Mouse (Mus musculus) layer of hippocampus, adult 2 months (tissue): ENCODE results near the gene H1f0. TPM values are rescaled to one million over a fixed set of nuclear protein-coding genes. Genes with fewer than 3 reads are reported as not detected.

Experiments used
- DNase-seq, 2 experiments: peaks; one replicate each; pipeline ENCODE4 v3.0.0; 2022; ENCODE audit warnings: low spot score in 2 of 2
- H3K27ac ChIP-seq: fragments of 200-600 bp; 2 replicates; pipeline ENCODE4 v1.8.1; 2022
- H3K4me3 ChIP-seq: fragments of 200-600 bp; 2 replicates; pipeline ENCODE4 v1.8.1; 2022; ENCODE audit warnings: mild to moderate bottlenecking
- CTCF ChIP-seq: fragments of 200-600 bp; conservative IDR thresholded peaks from 2 replicates; pipeline ENCODE4 v1.8.1; 2022; ENCODE audit warnings: antibody characterized with exemption, mild to moderate bottlenecking, moderate library complexity
- microRNA-seq, 2 experiments: library from miRNA; unstranded; fragments of <30 nt; microRNA quantifications; one replicate each; pipeline ENCODE4 v1.2.0; 2021
- total RNA-seq, 2 experiments: library from RNA; stranded (reverse); gene quantifications; 2 replicates each; pipeline ENCODE4 v1.2.3; 2021

Gene H1f0
- total RNA-seq, 2 experiments from 2014 or later, result 86.3 to 89.0 TPM

- Histone ChIP-seq H3K4me3 (no peak overlapping the region), H3K27ac (no peak overlapping the region)
- peak; percentile 36 to 44 for DNase-seq
- peak; percentile 93 for TF ChIP-seq CTCF
These were observed 43.1 kb downstream of the H1f0 start for GRCm38 (mm10) chr15:79071117-79072039.

- Histone ChIP-seq H3K4me3 (no peak overlapping the region), H3K27ac (no peak overlapping the region)
- DNase-seq, result no peak
- TF ChIP-seq CTCF, result no peak
These were observed 45.5 kb downstream of the H1f0 start for GRCm38 (mm10) chr15:79073752-79074151.

- no peak for TF ChIP-seq CTCF
- H3K4me3 ChIP-seq, result peak overlapping the region; percentile 86
- H3K27ac ChIP-seq, result peak overlapping the region; percentile 91
- DNase-seq, result no peak
These were observed 46.2 kb downstream of the H1f0 start for GRCm38 (mm10) chr15:79074446-79074845.

- 0 out of 2 replicates have a peak, but pooled peaks have one; percentile 19 for TF ChIP-seq CTCF
- Histone ChIP-seq H3K27ac (peak within 1 kb of the TSS; percentile 91), H3K4me3 (peak within 1 kb of the TSS; percentile 86)
- DNase-seq, result peak; percentile 88 to 90
These were observed 46.8 kb downstream of the H1f0 start, which contains the start of gene Eif3l for GRCm38 (mm10) chr15:79074913-79075532. Gene Eif3l (plus strand): TSS chr15:79075179.

GRCm38 (mm10) chr15:79075658-79076365, 47.6 kb downstream of the H1f0 start:
- TF ChIP-seq CTCF, result no peak
- no peak for DNase-seq
- Histone ChIP-seq H3K4me3 (peak overlapping the region; percentile 86), H3K27ac (peak overlapping the region; percentile 91)

GRCm38 (mm10) chr15:79079567-79079966, 51.3 kb downstream of the H1f0 start:
- DNase-seq, result no peak

More at GRCm38 (mm10) chr15:79079567-79079966, 51.3 kb downstream of the H1f0 start:
- Histone ChIP-seq H3K27ac (no peak overlapping the region), H3K4me3 (no peak overlapping the region)
- TF ChIP-seq CTCF, result no peak

Small RNAs within 50 kb of the gene (microRNA-seq; reads per million reads assigned to microRNA genes)
- 0 to 0.18 reads per million in 2 experiments for gene Mir6956

Other genes starting within 250 kb of the H1f0 start
- 1 to 10 TPM; 5.4 to 5.5 TPM for gene Card10, start 225.4 kb upstream of the H1f0 start, total RNA-seq
- gene Cdc42ep1, start 185.8 kb upstream of the H1f0 start, total RNA-seq, result 10 to 100 TPM; 12.2 to 13.7 TPM
- gene Lgals2, start 172.9 kb upstream of the H1f0 start, total RNA-seq, result not detected
- gene Gga1, start 151.3 kb upstream of the H1f0 start, total RNA-seq, result 10 to 100 TPM; 64.0 to 64.7 TPM
- gene Gm49510, start 128.8 kb upstream of the H1f0 start, total RNA-seq, result under 1 TPM in 1 of 2 experiments, not detected in 1; 0.27 TPM
- 10 to 100 TPM; 27.7 to 41.8 TPM for gene Sh3bp1, start 128.7 kb upstream of the H1f0 start, total RNA-seq
- 100 to 1,000 TPM; 162 to 172 TPM for gene Pdxp, start 114.5 kb upstream of the H1f0 start, total RNA-seq
- gene Lgals1, start 101.7 kb upstream of the H1f0 start, total RNA-seq, result 10 to 100 TPM; 18.9 to 20.2 TPM
- 10 to 100 TPM; 41.4 to 41.8 TPM for gene Nol12, start 93.5 kb upstream of the H1f0 start, total RNA-seq
- gene Triobp, start 80.7 kb upstream of the H1f0 start, total RNA-seq, result 10 to 100 TPM; 10.0 to 13.4 TPM
- gene Galr3, start 13.4 kb downstream of the H1f0 start, total RNA-seq, result under 1 TPM in 1 of 2 experiments, not detected in 1; 0.39 TPM
- gene Ankrd54, start 34.4 kb downstream of the H1f0 start, total RNA-seq, result 10 to 100 TPM; 17.4 to 19.5 TPM
- gene Eif3l, start 46.7 kb downstream of the H1f0 start, total RNA-seq, result 10 to 100 TPM; 68.9 to 69.5 TPM
- gene Micall1, start 80.4 kb downstream of the H1f0 start, total RNA-seq, result 10 to 100 TPM; 31.4 to 35.3 TPM
- gene Polr2f, start 112.6 kb downstream of the H1f0 start, total RNA-seq, result 100 to 1,000 TPM in 1 of 2 experiments, 10 to 100 TPM in 1; 97.9 to 103 TPM
- 10 to 100 TPM in 1 of 2 experiments, 1 to 10 TPM in 1; 8.8 to 10.3 TPM for gene 1700088E04Rik, start 112.8 kb downstream of the H1f0 start, total RNA-seq
- gene Sox10, start 136.8 kb downstream of the H1f0 start, total RNA-seq, result 10 to 100 TPM; 27.7 to 30.4 TPM
- 10 to 100 TPM; 46.1 to 49.7 TPM for gene Pick1, start 200.7 kb downstream of the H1f0 start, total RNA-seq
- gene Gm49486, start 200.9 kb downstream of the H1f0 start, total RNA-seq, result under 1 TPM; 0.31 to 0.49 TPM
- gene Slc16a8, start 226.3 kb downstream of the H1f0 start, total RNA-seq, result not detected